Mouse (Mus musculus) granulocyte monocyte progenitor cell, adult 5-6 weeks (primary cell): ENCODE data around the gene Arhgap8. TPM values are rescaled to one million over a fixed set of nuclear protein-coding genes. Genes with fewer than 3 reads are reported as not detected.
A peak's percentile ranks its signal among the peaks of the same experiment; 100 is the strongest.
"Not testable (repeated sequence)": the region's sequence is repeated elsewhere in the genome, so short reads cannot be mapped to it uniquely, and the experiment has no call there.

Experiments
- ATAC-seq: replicated peaks from 2 replicates; pipeline ENCODE4 v1.8.0; 2016; ENCODE audit warnings: mild to moderate bottlenecking, moderate TSS enrichment, inconsistent platforms; ENCODE audit not compliant: poor library complexity, severe bottlenecking
- total RNA-seq, 2 experiments: library from RNA; stranded (forward) in 1 of 2; stranded (reverse) in 1 of 2; fragments of 200-712, 200-1000 nt in 1 of 2; fragments of >200 nt in 1 of 2; fragmentation: Nextera tagmentation in 1 of 2; gene quantifications; 2 replicates each; pipeline ENCODE4 v1.2.3; 2014 to 2017

Arhgap8 gene
- total RNA-seq, 2 experiments from 2014 or later: not detected

DNA sequence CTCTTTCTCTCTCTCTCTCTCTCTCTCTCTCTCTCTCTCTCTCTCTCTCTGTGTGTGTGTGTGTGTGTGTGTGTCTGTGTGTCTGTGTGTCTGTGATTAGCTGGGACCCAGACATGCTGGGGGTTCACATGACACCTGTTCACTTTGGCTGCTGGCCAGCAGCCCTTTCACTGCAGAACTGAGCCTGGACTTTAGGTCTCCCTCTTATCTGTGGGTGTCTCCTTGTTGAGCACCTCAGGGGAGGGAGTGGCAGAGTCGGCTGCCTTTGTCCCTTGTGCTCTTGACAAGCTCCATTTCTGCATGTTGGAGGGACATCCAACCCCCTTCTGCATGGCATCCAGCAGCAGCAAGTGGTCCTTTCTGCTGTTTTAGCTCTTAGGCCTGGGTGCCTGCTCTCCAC, 11.0 kb downstream of the Arhgap8 start:
- no peak for ATAC-seq

DNA sequence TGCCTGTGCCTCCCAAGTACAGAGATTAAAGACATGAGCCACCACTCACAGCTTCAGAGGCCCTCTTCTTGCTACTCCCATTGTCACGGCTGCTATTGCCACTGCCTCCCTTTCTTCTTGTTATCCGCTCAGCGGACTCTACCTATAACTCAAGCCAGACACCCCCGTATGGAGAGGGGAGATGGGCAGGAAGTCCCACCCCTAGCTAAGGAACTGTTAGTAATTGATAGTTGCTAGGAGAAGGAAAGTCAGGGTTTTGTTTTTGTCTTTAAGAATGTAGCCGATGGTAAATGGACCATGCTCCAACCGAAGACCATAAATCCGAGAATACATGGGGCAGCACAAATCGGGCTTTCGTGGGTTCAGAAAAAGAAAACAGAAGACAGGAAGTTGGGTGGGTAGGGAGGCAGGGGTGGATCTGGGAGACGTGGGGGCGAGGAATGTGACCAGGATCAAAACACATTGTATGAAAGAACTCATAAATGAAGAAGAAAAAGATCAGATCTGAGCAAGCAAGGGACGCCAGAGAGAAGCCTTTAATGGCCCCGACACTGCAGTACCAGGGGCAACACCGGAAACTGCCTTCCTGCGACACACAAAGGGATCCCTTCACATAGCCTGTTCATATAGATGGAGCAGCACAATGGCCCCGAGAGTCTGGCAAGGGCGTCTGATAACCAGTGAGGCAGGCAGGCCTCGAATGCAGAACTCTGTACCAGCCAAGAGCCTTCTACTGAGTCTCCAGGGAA, 12.0 kb downstream of the Arhgap8 start:
- no peak for ATAC-seq

- no peak for ATAC-seq
Observed at GRCm38 (mm10) chr15:84732425-84732749, 12.5 kb downstream of the Arhgap8 start.

DNA sequence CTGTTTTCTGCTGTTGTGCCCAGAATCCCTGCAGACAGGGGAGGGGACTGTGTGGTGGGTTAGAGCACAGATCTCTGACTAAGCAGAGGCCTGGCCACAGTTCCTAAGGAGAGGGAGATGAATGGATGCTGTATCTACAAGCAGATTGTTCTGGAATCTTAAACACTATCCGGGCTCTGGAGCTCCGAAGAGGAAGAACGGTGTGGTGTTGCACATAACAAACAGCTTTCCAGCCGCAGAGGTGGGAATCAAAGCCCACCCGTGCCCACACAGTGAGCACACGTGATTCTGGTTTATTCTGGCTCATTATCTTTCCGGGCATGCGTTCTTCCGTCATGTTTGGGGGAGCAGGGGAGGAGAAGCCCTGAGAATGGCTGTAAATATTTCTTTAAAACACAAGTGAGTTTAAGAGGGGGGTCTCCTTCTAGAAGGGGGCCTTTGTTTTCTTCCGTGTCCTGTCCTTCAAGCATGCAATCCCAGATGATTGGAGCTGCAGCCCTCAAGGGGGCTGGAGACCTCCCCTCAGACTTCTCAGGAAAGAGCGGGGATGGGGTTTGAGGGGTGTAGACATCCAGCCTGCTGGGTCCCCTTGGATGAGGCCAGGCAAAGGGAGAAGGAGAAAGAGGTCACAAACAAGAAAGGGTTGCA, 16.6 kb downstream of the Arhgap8 start:
- no peak for ATAC-seq

- no peak for ATAC-seq
Observed at GRCm38 (mm10) chr15:84736994-84737346, 17.1 kb downstream of the Arhgap8 start.

GRCm38 (mm10) chr15:84738246-84738645, 18.4 kb downstream of the Arhgap8 start:
- no peak for ATAC-seq

- no peak for ATAC-seq
Observed at GRCm38 (mm10) chr15:84741573-84741972, 21.7 kb downstream of the Arhgap8 start.

DNA sequence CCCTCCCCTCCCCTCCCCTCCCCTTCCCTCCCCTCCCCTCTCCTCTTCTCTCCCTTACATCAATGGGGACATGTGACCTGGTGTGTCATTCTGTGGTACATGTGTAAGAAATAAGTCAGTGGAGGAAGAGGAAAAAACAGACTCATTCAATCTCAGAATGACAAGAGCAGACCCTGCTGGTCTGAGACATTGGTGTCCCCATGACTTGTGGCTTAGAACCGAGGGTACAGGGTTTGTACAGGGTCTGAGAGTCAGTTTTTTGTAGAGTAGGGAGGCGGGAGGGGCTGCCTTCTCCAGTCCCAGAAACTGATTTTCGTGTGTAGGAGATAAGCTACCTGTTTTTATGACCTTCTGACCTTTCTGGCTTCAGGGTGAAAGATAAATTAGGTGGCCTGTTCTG, 23.5 kb downstream of the Arhgap8 start:
- no peak for ATAC-seq

DNA sequence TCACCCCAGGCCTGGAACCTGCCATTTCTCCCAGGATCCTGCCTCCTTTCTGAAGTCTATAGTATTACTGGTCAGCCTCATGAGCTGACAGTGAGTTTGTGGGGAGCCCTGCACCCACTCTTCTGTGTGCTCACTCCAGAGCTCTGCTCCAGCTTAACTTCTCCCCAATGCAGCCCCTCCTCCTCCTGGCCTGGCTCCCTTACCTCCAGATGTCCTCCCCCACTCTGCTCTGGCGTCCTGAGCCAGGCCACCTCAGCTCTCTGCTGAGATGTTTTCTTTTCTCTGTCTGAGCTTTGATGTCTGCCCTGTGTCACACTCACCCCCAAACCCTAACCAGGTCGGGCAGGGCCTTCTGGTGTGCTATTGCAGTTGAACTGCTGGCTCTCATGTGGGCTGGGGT, 24.5 kb downstream of the Arhgap8 start:
- ATAC-seq: no peak

- no peak for ATAC-seq
Observed at GRCm38 (mm10) chr15:84745831-84746230, 26.0 kb downstream of the Arhgap8 start.

- peak; percentile 70 for ATAC-seq
Observed at GRCm38 (mm10) chr15:84754987-84755386, 35.1 kb downstream of the Arhgap8 start.

DNA sequence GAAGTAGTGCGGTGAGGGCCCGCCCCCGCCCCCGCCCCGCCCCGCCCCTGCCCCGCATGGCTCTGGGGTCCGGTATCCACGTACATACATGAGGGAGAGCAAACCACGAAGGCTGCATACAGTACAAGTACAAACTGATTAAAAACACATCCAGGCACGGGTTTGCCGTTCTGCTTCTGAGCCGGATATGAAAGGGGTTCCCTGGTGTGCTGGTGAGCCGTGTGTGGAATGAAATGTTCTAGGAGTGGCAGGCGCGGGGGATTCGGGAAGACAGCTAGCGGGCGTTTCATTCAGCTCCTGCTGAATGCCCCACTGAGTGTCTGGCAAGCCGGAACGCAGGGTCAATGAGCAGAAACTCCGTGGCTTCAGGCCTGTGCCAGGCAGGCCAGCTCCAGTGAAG, 36.6 kb downstream of the Arhgap8 start:
- no peak for ATAC-seq

GRCm38 (mm10) chr15:84758493-84758892, 38.6 kb downstream of the Arhgap8 start:
- ATAC-seq: peak; percentile 48; the same call in 1 of the 2 replicates

DNA sequence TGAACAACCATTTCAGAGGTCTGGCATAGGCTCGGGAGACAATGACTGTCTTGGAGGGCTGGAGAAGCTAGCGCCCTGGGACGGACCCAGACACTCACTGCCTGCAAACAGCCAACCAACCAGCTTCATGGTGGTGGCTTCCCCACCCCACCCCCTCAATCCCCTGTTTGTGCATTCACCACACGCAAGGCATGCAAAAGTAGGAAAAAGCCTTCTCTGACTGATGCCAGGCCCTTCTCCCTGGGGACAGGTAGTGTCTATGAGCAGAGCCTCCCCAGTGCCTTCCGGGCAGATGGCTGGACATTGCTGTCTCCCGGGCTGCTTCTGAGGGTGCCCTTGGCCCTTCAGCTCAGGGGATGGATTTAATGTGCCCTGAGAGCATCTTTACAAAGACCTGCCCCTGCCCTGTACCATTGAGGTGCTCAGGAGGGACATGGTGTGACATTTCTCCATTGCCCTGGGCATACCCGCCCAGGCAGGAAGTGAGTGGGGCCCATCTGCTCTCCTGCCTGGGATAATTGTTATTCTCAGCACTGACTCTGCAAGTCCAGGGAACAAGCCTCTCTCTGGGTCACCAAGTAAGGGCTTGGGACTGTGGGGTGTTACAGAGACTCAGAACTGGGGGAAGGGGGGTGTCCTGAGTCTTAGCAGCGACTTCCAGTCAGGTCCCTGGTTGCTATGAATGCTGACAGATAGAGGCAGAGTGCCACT, 43.0 kb downstream of the Arhgap8 start:
- ATAC-seq: no peak

DNA sequence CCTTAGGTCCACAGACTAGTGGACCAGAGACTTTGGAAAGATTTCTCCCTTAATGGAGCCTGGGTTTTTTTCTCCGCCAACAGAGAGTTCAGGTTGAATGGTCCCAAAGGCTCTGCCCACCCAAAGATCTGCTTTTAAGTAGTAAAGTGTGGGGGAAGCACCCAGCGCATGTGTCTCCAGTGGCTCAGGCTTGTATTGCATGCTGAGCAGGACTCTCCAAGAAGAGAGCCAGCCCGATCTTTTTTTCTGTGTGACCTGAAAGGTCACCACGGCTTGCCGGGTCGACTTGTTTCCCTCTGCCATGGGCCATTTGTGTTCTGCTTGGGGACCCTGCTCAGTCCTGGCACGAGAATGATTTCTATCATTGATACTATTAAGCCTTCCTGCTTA, 43.6 kb downstream of the Arhgap8 start:
- no peak for ATAC-seq

DNA sequence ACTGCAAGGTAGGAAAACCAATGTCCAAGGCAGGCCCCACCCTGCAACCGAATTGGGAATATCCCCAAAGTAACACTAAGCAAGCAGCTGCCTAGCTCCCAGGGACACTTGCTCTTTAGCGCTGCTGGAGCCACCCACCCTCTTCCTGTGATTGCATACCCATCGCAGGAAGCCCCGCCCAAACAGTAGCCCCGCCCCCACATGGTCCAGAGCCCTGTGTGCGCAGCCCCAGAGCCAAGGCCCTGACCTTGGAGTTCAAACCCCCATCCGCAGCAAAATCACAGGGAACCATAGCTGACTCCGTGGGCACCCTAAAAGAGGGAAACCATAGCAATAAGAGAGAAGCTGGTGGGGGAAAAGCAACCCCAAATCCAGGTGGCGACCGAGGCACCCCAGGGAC, 46.8 kb downstream of the Arhgap8 start:
- ATAC-seq: no peak

DNA sequence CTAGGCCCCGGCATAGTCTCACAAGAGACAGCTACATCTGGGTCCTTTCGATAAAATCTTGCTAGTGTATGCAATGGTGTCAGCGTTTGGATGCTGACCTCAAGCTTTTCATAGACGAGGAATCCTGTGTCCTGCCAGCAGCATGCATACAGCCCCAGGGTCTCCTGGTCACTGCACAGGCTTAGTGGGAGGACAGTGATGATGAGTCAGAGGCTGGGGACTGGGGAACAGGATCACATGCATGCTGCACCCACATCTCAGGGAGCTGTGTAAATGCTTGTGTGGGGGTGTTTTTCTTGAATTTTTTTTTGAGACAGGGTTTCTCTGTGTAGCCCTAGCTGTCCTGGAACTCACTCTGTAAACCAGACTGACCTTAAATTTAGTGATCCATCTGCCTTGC, 48.7 kb downstream of the Arhgap8 start:
- ATAC-seq: not testable (repeated sequence)

DNA sequence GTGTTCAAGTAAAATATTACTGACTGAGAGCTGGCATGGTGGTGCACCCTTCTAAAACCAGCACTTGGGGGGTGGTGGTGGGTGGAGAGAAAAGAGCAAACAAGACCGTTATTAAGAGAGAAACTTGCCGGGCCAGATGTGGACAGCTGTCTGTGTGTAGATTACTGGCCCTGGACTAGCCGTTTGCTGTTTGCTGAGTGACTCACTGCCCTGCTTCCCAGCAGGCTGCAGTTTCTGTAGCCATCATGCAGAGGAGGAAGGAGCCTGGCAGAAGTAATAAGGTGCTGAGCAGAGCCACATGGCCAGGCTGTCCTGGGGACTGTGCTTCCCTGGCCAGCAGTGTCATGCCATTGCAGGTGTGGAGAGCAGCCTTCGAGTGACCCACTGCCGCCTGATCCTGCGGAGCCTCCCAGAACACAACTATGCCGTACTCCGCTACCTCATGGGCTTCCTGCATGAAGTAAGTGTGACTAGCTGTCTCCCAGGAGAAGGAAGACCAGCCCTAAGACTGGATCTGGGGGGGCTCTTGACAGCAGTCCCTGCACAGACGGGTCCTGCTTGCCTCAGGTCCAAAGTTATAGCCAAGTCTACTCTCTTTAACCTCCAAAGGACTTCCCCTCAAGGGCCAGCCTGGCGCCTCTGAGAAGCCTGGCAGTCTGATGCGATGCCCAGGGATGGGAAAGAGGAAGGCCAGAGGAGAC, 49.9 kb downstream of the Arhgap8 start:
- no peak for ATAC-seq

- no peak for ATAC-seq
Observed at GRCm38 (mm10) chr15:84772191-84773111, 52.6 kb downstream of the Arhgap8 start.
